Mouse (Mus musculus): ENCODE measurements around the gene Dirc2.

DNA sequence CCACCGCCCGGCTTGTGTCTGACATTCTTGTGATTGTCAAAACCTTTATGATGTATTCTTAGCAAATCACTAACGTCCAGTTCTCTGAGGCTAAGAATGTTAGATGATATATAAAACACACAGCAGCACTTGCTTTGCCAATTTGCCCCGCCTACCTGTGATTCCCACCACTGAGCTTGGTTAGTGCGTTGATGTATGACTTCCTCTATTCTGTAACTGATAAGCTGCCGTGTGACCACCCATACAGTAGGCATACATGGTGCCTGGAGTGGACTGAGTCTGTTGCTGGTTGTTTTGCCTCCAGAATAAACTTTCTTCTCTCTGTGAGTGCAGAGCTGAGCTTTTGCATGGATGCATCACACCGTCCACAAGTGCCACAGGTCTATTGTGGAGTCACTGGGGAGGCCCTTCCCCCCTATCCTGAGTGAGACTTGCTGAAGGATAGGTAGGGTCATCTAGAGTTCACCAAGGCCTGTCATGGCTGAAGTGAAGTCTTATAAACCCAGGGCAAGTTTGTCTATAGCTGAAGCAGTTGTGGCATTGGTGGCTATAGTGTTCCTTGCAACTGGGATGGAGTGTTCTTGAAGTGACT, 15.1 kb upstream of the Dirc2 start:
- no peak for TF ChIP-seq MAFK (IDR thresholded peaks at IDR 0.05; ENCODE audit: insufficient read depth, low read depth, low read length)
- TF ChIP-seq ZC3H11A (IDR thresholded peaks at IDR 0.05; ENCODE audit: borderline replicate concordance, low read depth, low read length) = no peak

Measured in ES-E14 (cell line).